Mouse (Mus musculus) 3134 (cell line): Measurements from ENCODE around the gene Tmsb4x.

Experiments
- DNase-seq: peaks from one replicate; pipeline ENCODE4 v3.0.0-alpha.2; 2011; ENCODE audit warnings: low spot score; ENCODE audit not compliant: insufficient read length; ENCODE audit errors: extremely low read depth

Gene Tmsb4x

DNA sequence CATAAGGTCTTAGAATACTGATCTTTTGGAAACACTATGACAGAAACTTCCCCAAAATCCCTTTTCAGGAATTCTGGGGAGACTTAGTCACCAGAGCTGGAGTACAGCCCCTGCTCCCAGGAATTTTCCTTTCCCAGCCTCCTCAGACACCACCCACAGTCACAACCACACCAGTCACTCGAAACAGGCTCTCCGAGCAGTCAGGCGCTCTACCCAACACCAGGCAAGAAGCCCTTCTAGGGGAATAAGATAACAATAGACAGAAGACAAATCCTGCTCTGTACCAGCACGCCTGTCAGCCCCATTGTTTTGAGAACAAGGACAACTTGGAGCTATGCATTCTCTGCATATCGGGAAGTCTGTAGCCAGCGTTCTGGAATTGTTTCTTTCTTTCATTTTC lies 25.6 kb downstream of the Tmsb4x start:
- DNase-seq = no peak

DNA sequence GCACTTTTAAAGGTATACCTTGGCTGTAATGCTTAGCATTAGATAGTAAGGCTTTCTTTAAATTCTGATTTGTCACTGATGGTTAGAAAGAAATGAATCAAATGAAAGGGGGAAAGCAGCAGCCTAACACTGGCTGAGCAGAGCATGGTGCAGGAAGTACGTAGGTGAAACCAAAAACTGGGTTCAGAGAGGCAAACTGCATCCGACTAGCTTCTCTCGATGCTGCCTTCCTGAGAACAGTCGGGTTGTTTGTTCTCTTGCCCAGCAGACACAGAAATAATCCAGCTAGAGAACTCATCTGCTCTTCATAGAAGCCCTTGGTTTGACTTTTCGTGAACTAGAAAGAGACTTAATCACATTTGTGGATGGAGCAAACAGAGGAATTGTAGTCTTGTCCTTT lies 26.7 kb downstream of the Tmsb4x start:
- DNase-seq = no peak

DNA sequence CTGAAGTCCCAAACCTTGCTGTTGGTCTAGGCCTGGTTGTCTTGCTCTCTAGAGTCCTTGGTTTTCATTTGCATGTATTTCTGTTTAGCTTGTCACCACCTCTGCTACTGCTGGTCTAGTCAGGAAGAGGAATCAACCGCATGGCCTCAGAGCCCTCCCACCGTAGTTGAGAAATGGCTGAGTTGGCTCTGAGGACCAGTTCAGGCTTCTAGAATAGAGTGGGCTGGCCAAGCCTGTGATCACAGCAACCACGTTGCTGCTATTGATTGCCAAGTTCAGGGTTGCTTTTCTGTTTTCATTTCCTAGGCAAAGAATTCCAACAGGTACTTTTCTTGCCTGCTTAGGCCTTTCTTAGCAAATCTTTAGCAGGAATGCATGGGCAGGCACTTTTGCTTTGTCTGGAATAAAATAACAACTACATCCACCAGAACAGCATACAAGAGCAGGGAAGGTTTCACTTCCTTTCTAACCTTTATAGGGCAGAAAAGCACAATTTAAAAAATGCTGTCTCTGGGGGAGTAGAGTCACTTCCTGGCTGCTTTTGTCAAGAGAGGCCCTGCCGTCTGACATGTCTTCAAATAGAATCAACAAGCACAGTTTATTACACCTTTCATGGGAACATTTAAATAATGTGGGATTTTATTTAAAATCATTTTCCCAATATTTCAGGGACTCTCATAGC lies 29.0 kb downstream of the Tmsb4x start:
- no peak for DNase-seq

DNA sequence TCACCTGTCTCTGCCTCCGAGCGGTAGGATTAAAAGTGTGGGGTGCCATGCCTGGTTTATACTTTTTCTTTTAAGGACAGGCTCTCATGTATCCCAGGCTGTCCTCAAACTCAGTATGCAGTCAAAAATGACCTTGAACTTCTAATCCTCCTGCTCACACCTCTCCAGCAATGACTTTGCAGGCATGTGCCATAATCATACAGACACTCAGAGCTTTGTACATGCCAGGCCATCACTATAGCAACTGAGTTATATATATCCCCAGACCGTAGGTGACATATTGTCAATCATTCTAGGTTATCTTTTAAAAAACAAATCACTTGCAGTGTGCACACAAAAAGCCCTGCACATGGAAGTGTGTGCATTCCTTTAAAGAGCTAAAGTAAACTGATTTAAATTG lies 29.6 kb downstream of the Tmsb4x start:
- DNase-seq = no peak

DNA sequence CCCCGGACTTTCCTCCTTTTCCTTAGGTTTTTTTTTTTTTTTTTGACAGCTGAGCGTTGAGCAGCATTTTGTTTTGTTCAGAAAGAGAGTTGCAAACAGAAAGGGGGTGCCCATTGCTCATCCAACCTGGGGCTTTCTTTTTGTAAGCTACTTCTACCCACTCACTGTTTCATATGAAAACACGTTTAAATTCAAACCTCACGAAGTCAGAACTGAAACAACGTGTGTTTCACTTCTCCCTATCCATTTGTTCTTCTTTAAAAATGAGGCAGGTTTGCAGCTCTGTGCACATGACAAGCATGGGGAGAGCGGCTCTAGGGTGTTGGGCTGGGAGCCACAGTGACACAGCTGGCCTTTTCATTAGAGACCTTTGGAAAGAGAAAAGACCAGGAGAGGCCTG lies 33.8 kb downstream of the Tmsb4x start:
- no peak for DNase-seq

DNA sequence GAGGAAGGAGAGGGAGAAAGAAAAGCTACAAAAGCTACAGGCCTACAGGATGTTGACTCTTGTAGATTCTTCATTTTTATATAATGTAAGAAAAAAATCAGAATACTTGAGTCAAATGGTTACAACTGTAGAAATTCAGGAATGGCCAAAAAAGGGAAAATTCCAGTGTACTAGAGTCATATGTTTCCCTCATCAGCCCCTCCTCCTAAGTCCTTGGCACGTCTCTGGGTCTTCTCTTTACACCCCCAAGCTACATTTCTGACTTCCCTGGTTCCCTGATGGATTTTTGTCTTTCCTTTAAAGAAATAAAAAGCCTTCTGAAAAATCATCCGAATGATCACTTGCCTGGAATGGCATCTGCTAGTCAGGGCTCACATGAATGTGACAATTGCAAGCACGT lies 34.8 kb downstream of the Tmsb4x start:
- no peak for DNase-seq

DNA sequence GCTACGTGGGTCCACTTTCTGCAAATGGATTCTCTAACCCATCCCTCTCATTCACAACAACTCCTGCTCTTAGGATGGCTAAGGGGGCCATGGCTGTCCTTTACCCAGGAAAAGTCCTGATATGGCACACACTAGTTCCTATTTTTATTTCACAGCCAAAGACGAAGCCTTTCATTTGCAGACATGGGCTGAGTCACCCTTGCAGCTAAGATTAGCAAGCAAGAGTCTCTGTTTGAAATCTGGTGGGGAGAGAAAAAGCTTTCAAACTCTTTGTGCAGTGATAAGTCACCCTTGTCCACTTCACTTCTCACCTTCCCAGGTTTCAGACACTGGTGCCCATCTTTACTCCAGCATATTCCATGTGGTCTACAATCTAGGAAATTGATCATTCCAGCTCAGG lies 36.9 kb downstream of the Tmsb4x start:
- no peak for DNase-seq

DNA sequence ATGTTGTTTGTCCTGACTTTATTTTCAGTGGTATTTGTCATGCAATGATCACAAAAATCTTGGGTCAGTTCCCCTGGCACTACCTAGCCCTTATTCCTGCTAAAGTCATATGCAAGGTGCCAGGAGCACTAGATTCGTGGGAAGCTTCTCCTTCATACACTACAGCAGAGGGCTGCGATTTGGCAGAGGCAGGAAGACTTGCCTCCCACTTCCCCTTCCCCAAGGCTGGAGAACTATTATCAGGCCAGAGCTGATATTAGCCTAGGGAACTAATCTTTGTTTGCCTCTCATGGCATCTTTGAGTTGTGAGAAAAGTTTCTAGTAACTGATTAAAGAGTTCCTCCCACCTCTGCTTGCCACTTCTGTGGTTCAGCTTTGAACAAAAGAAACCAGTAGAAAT lies 37.8 kb downstream of the Tmsb4x start:
- DNase-seq = no peak

DNA sequence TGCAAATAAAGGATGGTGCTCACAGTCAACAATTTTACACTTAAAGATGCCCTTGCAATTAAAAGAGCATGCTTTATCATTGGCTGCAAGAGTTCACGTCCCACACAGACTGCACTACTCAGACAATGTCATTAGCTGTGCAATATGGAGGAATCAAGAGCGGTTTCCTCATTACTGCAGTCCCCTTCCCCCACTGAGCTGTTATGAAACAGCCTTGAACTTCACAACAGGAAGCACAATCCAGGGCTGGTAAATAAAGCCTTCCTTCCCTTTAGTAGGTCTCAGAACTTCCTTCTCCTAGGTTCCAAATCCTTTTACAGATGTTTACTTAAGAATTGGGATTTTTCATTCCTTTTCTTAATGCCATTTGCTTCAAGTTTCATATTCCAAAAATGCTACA lies 41.8 kb downstream of the Tmsb4x start:
- no peak for DNase-seq

DNA sequence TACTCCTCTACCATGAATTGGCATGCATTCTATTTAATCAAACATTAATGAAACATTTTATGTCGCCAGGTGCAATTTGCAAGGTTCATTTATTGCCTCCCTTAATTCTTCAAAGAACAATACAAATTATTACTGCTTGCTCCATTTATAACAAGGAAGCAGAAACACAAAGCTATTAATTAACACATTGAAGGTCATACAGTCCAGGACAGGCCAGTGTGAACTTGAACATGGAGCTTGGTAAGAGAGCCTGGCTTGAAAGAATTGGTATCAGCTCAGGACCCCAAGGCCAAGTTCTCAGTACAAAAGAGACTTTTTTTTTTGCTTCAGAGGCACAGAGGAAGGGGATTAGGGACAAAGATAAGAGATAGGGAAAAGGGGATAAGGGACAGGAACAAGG lies 43.1 kb downstream of the Tmsb4x start:
- no peak for DNase-seq

DNA sequence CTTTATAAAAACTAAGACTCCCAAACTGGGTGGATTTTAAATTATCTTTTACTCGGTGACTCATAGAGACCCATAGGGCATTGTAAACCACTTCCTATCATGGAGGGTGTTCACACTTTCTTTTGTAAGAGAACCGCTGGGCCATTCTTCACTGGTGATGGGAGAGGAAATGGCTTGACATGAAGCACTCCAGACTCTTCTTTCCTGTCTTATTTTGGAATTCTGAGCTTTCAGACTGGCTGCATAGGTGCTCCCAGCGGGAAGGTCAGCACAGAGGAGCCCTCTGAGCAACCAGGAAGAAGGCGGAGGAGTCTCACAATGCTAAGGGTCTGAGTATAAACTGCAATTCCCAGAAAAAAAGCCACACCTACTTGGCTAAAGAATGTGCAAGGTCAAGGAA lies 51.4 kb downstream of the Tmsb4x start:
- no peak for DNase-seq
